Mouse (Mus musculus) cerebellum, adult 2 months (tissue): ENCODE results near the gene Ranbp2. TPM values are rescaled to one million over a fixed set of nuclear protein-coding genes. Genes with fewer than 3 reads are reported as not detected.

Experiments used
- DNase-seq, 2 experiments: peaks; one replicate each; pipeline ENCODE4 v3.0.0; 2021
- H3K27ac ChIP-seq: fragments of 200-500 bp; 2 replicates; pipeline ENCODE4 v1.5.1; 2012; ENCODE audit warnings: low read length, control low read depth, inconsistent platforms; ENCODE audit not compliant: insufficient read depth
- H3K27me3 ChIP-seq: fragments of 200-500 bp; 2 replicates; pipeline ENCODE4 v1.6.1; 2012; ENCODE audit warnings: inconsistent platforms, mild to moderate bottlenecking, low read length, moderate library complexity; ENCODE audit not compliant: control insufficient read depth, insufficient read depth
- H3K4me1 ChIP-seq: fragments of 200-500 bp; 2 replicates; pipeline ENCODE4 v1.6.1; 2011; ENCODE audit warnings: low read length; ENCODE audit not compliant: control insufficient read depth, insufficient read depth
- H3K4me3 ChIP-seq: fragments of 200-500 bp; replicated peaks from 2 replicates; pipeline ENCODE3; 2011; ENCODE audit warnings: mild to moderate bottlenecking, low read depth, low read length, control low read depth; ENCODE audit not compliant: insufficient read depth
- CTCF ChIP-seq: fragments of 200-500 bp; IDR thresholded peaks from 2 replicates; pipeline ENCODE4 v1.5.1; 2011; ENCODE audit warnings: low read depth, mild to moderate bottlenecking, control low read depth, low read length, moderate library complexity, borderline replicate concordance; ENCODE audit not compliant: insufficient read depth
- POLR2A ChIP-seq: fragments of 200-500 bp; IDR thresholded peaks from 2 replicates; pipeline ENCODE4 v1.6.1; 2011; ENCODE audit warnings: low read length, control low read depth, borderline replicate concordance; ENCODE audit not compliant: insufficient read depth
- WGBS: fragments of 180-500 bp; shearing (Covaris S2); methylation state at CpG from one replicate; pipeline ENCODE4 v1.1.7; 2018; 5-methylcytosine and 5-hydroxymethylcytosine counted together
- polyA plus RNA-seq: library from polyadenylated mRNA; depleted of rRNA; stranded (reverse); fragments of >200 nt; gene quantifications from 2 replicates; pipeline ENCODE4 v1.2.3, GENCODE M21; 2012

Ranbp2 gene
- polyA plus RNA-seq, 1 experiment: 17.3 TPM

DNA sequence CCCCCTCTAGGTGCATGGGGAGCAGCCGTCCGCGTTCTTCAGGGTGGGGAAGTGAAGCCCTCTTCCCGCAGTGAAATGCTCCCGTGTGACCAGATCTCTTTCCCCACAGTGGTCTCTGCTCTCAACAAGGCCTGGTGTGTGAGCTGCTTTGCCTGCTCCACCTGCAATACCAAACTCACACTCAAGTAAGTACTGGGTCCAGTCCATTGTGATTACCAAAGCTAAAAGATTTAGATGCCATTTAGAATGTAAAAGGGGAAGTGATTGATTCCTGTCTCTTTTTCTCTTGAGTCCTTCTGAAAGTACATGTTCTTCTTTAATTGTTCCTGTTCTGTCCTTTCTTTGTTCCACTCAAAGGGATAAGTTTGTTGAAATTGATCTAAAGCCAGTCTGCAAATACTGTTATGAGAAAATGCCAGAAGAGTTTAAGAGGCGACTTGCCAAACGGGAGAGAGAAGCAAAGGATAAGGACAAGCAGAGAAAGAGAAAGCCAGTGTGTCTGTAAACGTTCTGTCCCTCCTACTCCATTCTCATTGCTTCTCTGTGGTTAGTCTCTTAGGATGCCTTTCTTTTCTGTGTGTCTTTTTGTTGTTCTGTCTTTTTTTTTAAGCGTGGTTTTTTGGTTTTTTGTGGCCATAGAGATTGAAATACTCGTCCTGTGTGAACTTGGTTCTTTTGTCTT is 28.3 kb upstream of the Ranbp2 start:
- Histone ChIP-seq H3K4me1 (no peaks in the 10 kb centered on the region), H3K27me3 (no peaks in the 10 kb centered on the region), H3K4me3 (no peak overlapping the region), H3K27ac (no peak overlapping the region)
- TF ChIP-seq CTCF (no peak), POLR2A (no peak)
- WGBS: 87% methylated on average over 10 of the region's 10 CpGs
- DNase-seq: no peak

DNA sequence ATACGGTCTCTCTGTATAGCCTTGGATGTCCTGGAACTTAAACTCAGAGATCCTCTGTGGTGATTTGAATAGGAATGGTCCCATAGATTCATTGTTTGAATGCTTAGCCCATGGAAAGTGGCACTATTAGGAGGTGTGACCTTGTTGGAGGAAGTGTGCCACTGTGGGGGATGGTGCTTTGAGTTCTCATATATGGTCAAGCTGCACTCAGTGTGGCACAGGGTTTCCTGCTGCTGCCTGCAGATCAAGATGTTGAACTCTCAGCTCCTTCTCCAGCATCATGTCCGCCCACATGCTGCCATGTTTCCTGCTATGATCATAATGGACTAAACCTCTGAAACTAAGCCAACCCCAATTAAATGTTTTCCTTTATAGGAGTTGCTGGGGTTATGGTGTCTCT is 18.8 kb upstream of the Ranbp2 start:
- H3K27ac ChIP-seq: no peak overlapping the region
- WGBS: 91% methylated on average over 2 of the region's 2 CpGs
- no peaks in the 10 kb centered on the region for H3K4me1 ChIP-seq
- TF ChIP-seq POLR2A (no peak), CTCF (no peak)
- no peaks in the 10 kb centered on the region for H3K27me3 ChIP-seq
- H3K4me3 ChIP-seq: no peak overlapping the region
- no peak for DNase-seq

DNA sequence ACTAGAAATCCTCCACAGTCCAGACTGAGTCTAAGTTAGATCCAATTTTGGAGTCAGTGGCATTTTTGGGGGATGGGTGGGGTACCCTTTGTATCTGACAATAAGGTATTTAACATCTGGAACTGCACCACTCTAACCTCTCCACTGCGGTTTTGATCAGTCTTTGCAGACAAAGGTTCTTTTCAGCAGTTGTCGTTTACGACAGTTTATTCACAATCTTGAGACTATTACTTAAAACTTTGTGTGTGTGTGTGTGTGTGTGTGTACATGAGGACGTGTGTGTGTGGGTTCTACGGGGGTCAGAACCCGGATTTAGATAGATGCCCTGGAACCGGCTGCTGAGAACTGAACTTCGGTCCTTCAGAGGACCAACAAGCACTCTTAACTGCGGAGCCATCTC is 870 bp upstream of the Ranbp2 start:
- H3K27ac ChIP-seq: peak overlapping the region; percentile 64
- WGBS: 13% methylated on average over 9 of the region's 9 CpGs
- no peak for TF ChIP-seq POLR2A
- no peak for TF ChIP-seq CTCF
- DNase-seq: no peak
- H3K4me1 ChIP-seq: no peaks in the 10 kb centered on the region
- no peaks in the 10 kb centered on the region for H3K27me3 ChIP-seq
- peak overlapping the region; percentile 68 for H3K4me3 ChIP-seq

DNA sequence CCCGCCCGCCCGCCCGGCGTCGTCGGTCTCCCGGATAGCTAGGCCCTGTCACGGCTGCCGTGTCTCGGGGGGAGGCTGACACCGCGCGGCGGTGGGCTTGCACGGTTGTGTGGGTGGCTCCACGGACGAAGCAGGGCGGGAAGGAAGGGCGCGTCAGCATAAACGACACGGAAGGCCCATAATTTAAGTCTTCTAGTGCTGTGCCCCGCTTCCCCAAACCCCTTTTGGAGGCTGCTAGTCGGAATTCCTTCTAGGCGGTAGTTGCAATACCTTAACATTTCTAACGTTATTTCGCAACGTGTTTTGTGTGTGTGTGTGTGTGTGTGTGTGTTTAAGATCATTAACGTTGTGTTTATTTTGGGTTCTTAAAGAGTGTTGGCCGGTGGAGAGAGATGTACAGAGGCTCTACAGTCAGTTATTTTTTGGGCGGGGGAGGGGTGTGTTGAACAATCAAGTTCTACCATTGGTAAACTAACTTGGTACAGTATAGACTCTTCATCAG is 611 bp downstream of the Ranbp2 start:
- WGBS: under 1% methylated on average over 32 of the region's 32 CpGs
- no peaks in the 10 kb centered on the region for H3K4me1 ChIP-seq
- no peak overlapping the region for H3K27ac ChIP-seq
- no peak for DNase-seq
- no peaks in the 10 kb centered on the region for H3K27me3 ChIP-seq
- TF ChIP-seq CTCF (no peak), POLR2A (no peak)
- H3K4me3 ChIP-seq: peak overlapping the region; percentile 68

DNA sequence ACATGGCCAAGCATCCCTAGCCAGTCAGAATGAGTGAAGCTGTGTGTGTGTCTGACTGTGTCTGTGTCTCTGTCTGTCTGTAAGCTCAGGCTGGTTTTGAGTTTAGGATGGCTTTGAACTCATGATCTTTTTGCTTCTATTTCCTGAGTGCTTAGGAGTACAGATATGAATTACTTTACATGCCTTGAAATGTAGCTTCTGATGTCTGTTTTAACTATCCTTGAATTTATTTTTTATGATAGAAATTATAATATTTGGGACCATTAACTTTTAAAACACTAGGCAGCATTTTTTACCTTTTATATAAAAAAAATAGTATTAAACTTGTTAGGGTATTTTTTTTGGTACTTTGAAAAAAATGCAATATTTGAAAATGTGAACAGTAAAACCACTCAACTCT is 4.9 kb downstream of the Ranbp2 start:
- H3K27ac ChIP-seq: no peak overlapping the region
- H3K27me3 ChIP-seq: no peaks in the 10 kb centered on the region; the same call in 1 of the 2 replicates
- no peak for DNase-seq
- no peaks in the 10 kb centered on the region for H3K4me1 ChIP-seq
- H3K4me3 ChIP-seq: no peak overlapping the region
- TF ChIP-seq POLR2A: no peak

DNA sequence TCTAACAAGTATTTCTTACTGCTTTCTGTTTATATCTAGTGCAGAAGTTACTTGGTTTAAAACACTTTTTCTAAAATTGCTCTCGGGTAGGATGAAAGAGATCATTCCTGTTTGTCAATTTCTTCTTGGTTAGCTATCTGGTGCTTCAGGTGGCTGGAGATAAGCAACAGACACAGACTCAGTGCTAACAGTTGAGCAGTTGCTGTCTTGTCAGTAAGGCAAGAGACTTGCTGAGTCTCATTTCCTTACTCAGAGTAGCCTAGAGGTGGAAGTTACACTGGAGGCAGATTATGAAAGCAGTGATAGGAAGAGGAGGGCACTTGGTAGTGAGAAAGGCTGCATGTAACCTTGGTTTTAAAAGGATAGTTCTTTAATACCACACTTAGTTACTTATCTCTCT is 5.5 kb downstream of the Ranbp2 start:
- WGBS: 92% methylated on average over 1 of the region's 1 CpGs
- TF ChIP-seq CTCF: no peak
- no peak for TF ChIP-seq POLR2A
- H3K27ac ChIP-seq: no peak overlapping the region

DNA sequence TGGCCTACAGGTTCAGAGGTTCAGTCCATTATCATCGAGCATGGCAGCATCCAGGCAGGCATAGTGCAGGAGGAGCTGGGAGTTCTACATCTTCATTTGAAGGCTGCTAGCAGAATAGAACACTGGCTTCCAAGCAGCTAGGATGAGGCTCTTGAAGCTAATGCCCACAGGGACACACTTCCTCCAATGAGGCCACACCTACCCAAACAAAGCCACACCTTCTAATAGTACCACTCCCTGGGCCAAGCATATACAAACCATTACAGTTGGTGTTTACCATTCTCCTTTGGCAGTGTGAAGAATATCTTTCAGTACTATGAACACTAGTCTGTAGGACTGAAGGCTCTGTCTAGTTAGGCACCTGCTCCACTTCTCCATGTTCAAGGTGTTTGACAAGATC is 13.2 kb downstream of the Ranbp2 start:
- H3K4me3 ChIP-seq: no peak overlapping the region
- H3K27ac ChIP-seq: no peak overlapping the region
- 93% methylated on average over 1 of the region's 1 CpGs for WGBS
- H3K27me3 ChIP-seq: no peaks in the 10 kb centered on the region; the same call in 1 of the 2 replicates
- DNase-seq: no peak
- no peaks in the 10 kb centered on the region for H3K4me1 ChIP-seq
- TF ChIP-seq CTCF (no peak), POLR2A (no peak)

More for the DNA sequence above, 5.5 kb downstream of the Ranbp2 start:
- DNase-seq: no peak
- no peaks in the 10 kb centered on the region for H3K4me1 ChIP-seq
- H3K4me3 ChIP-seq: no peak overlapping the region
- H3K27me3 ChIP-seq: no peaks in the 10 kb centered on the region; the same call in 1 of the 2 replicates

DNA sequence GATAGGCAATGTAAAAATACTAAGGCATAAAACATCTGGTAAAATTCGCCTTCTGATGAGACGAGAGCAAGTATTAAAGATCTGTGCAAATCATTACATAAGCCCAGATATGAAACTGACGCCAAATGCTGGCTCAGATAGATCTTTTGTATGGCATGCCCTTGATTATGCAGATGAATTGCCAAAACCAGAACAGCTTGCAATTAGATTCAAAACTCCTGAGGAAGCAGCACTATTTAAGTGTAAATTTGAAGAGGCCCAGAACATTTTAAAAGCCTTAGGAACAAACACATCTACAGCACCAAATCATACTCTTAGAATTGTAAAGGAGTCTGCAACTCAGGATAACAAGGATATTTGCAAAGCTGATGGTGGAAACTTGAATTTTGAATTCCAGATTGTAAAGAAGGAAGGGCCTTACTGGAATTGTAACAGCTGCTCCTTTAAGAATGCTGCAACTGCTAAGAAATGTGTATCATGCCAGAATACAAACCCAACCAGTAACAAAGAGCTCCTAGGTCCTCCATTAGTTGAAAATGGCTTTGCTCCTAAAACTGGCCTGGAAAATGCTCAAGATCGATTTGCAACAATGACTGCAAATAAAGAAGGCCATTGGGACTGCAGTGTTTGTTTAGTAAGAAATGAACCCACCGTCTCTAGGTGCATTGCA is 30.5 kb downstream of the Ranbp2 start:
- no peak for DNase-seq
- Histone ChIP-seq H3K27ac (no peak overlapping the region), H3K27me3 (no peaks in the 10 kb centered on the region), H3K4me1 (peaks cover 3% of the 10 kb centered on the region; the same call in 1 of the 2 replicates), H3K4me3 (no peak overlapping the region)
- WGBS: 43% methylated on average over 5 of the region's 5 CpGs
- TF ChIP-seq CTCF (no peak), POLR2A (no peak)
